Comparison of ENCODE assay signal across 11 mouse cellular contexts in genomic region chr14:34948249-34948648, GRCm38 (mm10).
"Had no signal": no experiment of that assay in that cellular context is flagged by ENCODE, and none has a peak within 500 bp of the region (broad histone marks: within the 10 kb centered on the region; RNA-seq: fewer than 3 reads in every experiment).

No protein-coding gene starts in this region.

- H3K27ac ChIP-seq: layer of hippocampus, adult 2 months; limb, embryonic 13.5 days; liver, embryonic 14.5 days; midbrain, embryonic 10.5 days; neural tube, embryonic 12.5 days; stomach, postnatal 0 days had no signal

- H3K4me1 ChIP-seq: limb, embryonic 13.5 days; midbrain, embryonic 10.5 days; neural tube, embryonic 12.5 days had no signal

- H3K4me3 ChIP-seq: layer of hippocampus, adult 2 months; limb, embryonic 13.5 days; midbrain, embryonic 10.5 days; neural tube, embryonic 12.5 days had no signal

- DNase-seq: kidney, adult 8-10 months; left cerebral cortex, postnatal 4 days; lung, adult 18-20 months; midbrain, embryonic 14.5 days; thymus, postnatal 36 days had no signal

- H3K27me3 ChIP-seq: limb, embryonic 13.5 days; neural tube, embryonic 12.5 days had no signal

- H3K36me3 ChIP-seq: limb, embryonic 13.5 days; midbrain, embryonic 10.5 days; neural tube, embryonic 12.5 days had no signal
